In genomic region chr15:101068671-101069070, GRCm38 (mm10) we compare ENCODE assay signal across 13 mouse cellular contexts. TPM values are rescaled to one million over a fixed set of nuclear protein-coding genes. Genes with fewer than 3 reads are reported as not detected.
DNase-seq lines count a peak whose midpoint lies in the region; ATAC-seq and TF ChIP-seq lines count a peak whose summit lies in the region.
"Had no signal": no experiment of that assay in that cellular context is flagged by ENCODE, and none has a peak within 500 bp of the region (broad histone marks: within the 10 kb centered on the region; RNA-seq: fewer than 3 reads in every experiment).

No protein-coding gene starts in this region.

- no peaks in the 10 kb centered on the region for H3K27me3 ChIP-seq in intestine, embryonic 14.5 days (replicated peaks; ENCODE audit: control insufficient read depth, insufficient read depth, low read length)
- H3K27me3 ChIP-seq in intestine, postnatal 0 days (replicated peaks; ENCODE audit: control insufficient read depth, insufficient read depth, low read length), result no peaks in the 10 kb centered on the region
- H3K27me3 ChIP-seq in embryonic facial prominence, embryonic 15.5 days, result no peaks in the 10 kb centered on the region
- H3K27me3 ChIP-seq: Patski had no signal

- H3K4me2 ChIP-seq in intestine, embryonic 14.5 days (ENCODE audit: low read length), result no peak overlapping the region
- no peak overlapping the region for H3K4me2 ChIP-seq in intestine, postnatal 0 days (replicated peaks; ENCODE audit: low read depth)
- H3K4me2 ChIP-seq in embryonic facial prominence, embryonic 15.5 days (replicated peaks), result no peak overlapping the region

- H3K27ac ChIP-seq in intestine, embryonic 14.5 days (ENCODE audit: low read depth), result peak overlapping the region; percentile 51; the same call in 1 of the 2 replicates
- H3K27ac ChIP-seq in intestine, postnatal 0 days (ENCODE audit: low read depth, low read length), result no peak overlapping the region
- peak overlapping the region; percentile 65 for H3K27ac ChIP-seq in brown adipose tissue, adult 24 weeks (replicated peaks; ENCODE audit: low read depth, low read length)
- H3K27ac ChIP-seq in embryonic facial prominence, embryonic 15.5 days (replicated peaks), result peak overlapping the region; percentile 34; the same call in 1 of the 2 replicates

- no peak for DNase-seq in intestine, embryonic 14.5 days (ENCODE audit: low spot score)
- peak; percentile 60 for DNase-seq in kidney, postnatal 10 days
- no peak for DNase-seq in thymus, postnatal 0 days (ENCODE audit: low spot score)
- no peak for DNase-seq in thymus, postnatal 36 days
- DNase-seq in heart, adult 9 months (ENCODE audit: low spot score in 2 of 2), result no peak
- DNase-seq: gastrocnemius, postnatal 25 days; left cerebral cortex, postnatal 4 days; thymus, adult 18-20 months had no signal

- no peaks in the 10 kb centered on the region for H3K9me3 ChIP-seq in intestine, embryonic 14.5 days (ENCODE audit: control insufficient read depth, low read length)
- H3K9me3 ChIP-seq in intestine, postnatal 0 days (ENCODE audit: control insufficient read depth), result no peaks in the 10 kb centered on the region
- no peaks in the 10 kb centered on the region for H3K9me3 ChIP-seq in embryonic facial prominence, embryonic 15.5 days (replicated peaks)

- WGBS in intestine, embryonic 14.5 days, result 72% methylated on average over 4 of the region's 4 CpGs
- WGBS in intestine, postnatal 0 days, result 77% methylated on average over 4 of the region's 4 CpGs
- WGBS in embryonic facial prominence, embryonic 15.5 days, result 47% methylated on average over 4 of the region's 4 CpGs

- H3K4me3 ChIP-seq in intestine, embryonic 14.5 days (ENCODE audit: low read depth, low read length), result no peak overlapping the region
- no peak overlapping the region for H3K4me3 ChIP-seq in intestine, postnatal 0 days (ENCODE audit: low read depth, low read length)
- H3K4me3 ChIP-seq in brown adipose tissue, adult 24 weeks (ENCODE audit: insufficient read depth, low read depth, low read length), result no peak overlapping the region
- H3K4me3 ChIP-seq in embryonic facial prominence, embryonic 15.5 days (replicated peaks), result no peak overlapping the region

- no peak overlapping the region for H3K9ac ChIP-seq in intestine, embryonic 14.5 days (ENCODE audit: low read length)
- no peak overlapping the region for H3K9ac ChIP-seq in intestine, postnatal 0 days (ENCODE audit: low read depth, low read length)
- no peak overlapping the region for H3K9ac ChIP-seq in embryonic facial prominence, embryonic 15.5 days

- no peak for ATAC-seq in intestine, embryonic 14.5 days (replicated peaks; ENCODE audit: low FRiP score, low TSS enrichment, low read depth)
- ATAC-seq in intestine, postnatal 0 days, result no peak
- no peak for ATAC-seq in embryonic facial prominence, embryonic 15.5 days (ENCODE audit: insufficient number of reproducible peaks, low FRiP score, low TSS enrichment, low read depth)
- ATAC-seq: Patski had no signal

- no peaks in the 10 kb centered on the region for H3K36me3 ChIP-seq in intestine, embryonic 14.5 days (ENCODE audit: control insufficient read depth, insufficient read depth, low read length)
- no peaks in the 10 kb centered on the region for H3K36me3 ChIP-seq in intestine, postnatal 0 days (ENCODE audit: control insufficient read depth, insufficient read depth)
- H3K36me3 ChIP-seq in embryonic facial prominence, embryonic 15.5 days, result no peaks in the 10 kb centered on the region

- peaks cover 78% of the 10 kb centered on the region for H3K4me1 ChIP-seq in intestine, embryonic 14.5 days (replicated peaks; ENCODE audit: control insufficient read depth, insufficient read depth, low read length)
- H3K4me1 ChIP-seq in intestine, postnatal 0 days (replicated peaks; ENCODE audit: control insufficient read depth, insufficient read depth, low read length), result 0 out of 2 replicates have a peak, but pooled peaks cover 10% of the 10 kb centered on the region
- peaks cover 53% of the 10 kb centered on the region for H3K4me1 ChIP-seq in brown adipose tissue, adult 24 weeks (ENCODE audit: control insufficient read depth, insufficient read depth, insufficient read length, low read length)
- H3K4me1 ChIP-seq in embryonic facial prominence, embryonic 15.5 days, result peaks cover 74% of the 10 kb centered on the region

- no peak for TF ChIP-seq CTCF in intestine, postnatal 0 days (IDR thresholded peaks at IDR 0.05; ENCODE audit: low read depth)

RNA-seq across cellular contexts. Expression of gene Fignl2, which starts 9.7 kb away (rescaled TPM):
- polyA plus RNA-seq in intestine, embryonic 14.5 days (2014; fragmentation: Nextera tagmentation; extraction: Ambion mirVana), result 0.43 and 0.55 TPM in 2 replicates
- polyA plus RNA-seq in intestine, postnatal 0 days (2015; fragmentation: Nextera tagmentation; extraction: Ambion mirVana), result 0.16 and 0.33 TPM in 2 replicates
- 2.9 and 3.0 TPM in 2 replicates for polyA plus RNA-seq in brown adipose tissue, adult 24 weeks (2012; ENCODE audit: insufficient read depth, insufficient read length, missing spikeins)
- 0.19 and 0.21 TPM in 2 replicates for polyA plus RNA-seq in embryonic facial prominence, embryonic 15.5 days (2015; fragmentation: Nextera tagmentation; extraction: Ambion mirVana)
- 0.04 TPM in 2 replicates for polyA plus RNA-seq in thymus, postnatal 0 days (2015; fragmentation: Nextera tagmentation; extraction: Ambion mirVana)

RNA-seq across cellular contexts. Expression of gene Gm47841, which starts 21.5 kb away (rescaled TPM):
- polyA plus RNA-seq in intestine, embryonic 14.5 days (2014; fragmentation: Nextera tagmentation; extraction: Ambion mirVana), result not detected in 2 replicates
- polyA plus RNA-seq in intestine, postnatal 0 days (2015; fragmentation: Nextera tagmentation; extraction: Ambion mirVana), result not detected in 2 replicates
- polyA plus RNA-seq in brown adipose tissue, adult 24 weeks (2012; ENCODE audit: insufficient read depth, insufficient read length, missing spikeins), result not detected in 2 replicates
- polyA plus RNA-seq in embryonic facial prominence, embryonic 15.5 days (2015; fragmentation: Nextera tagmentation; extraction: Ambion mirVana), result not detected in 2 replicates
- polyA plus RNA-seq in thymus, postnatal 0 days (2015; fragmentation: Nextera tagmentation; extraction: Ambion mirVana), result not detected in 2 replicates
- polyA plus RNA-seq: spleen, adult 2 months had no signal

RNA-seq across cellular contexts. Expression of gene Ankrd33, which starts 46.9 kb away (rescaled TPM):
- not detected in 2 replicates for polyA plus RNA-seq in intestine, embryonic 14.5 days (2014; fragmentation: Nextera tagmentation; extraction: Ambion mirVana)
- not detected in 2 replicates for polyA plus RNA-seq in intestine, postnatal 0 days (2015; fragmentation: Nextera tagmentation; extraction: Ambion mirVana)
- not detected in 2 replicates for polyA plus RNA-seq in brown adipose tissue, adult 24 weeks (2012; ENCODE audit: insufficient read depth, insufficient read length, missing spikeins)
- polyA plus RNA-seq in embryonic facial prominence, embryonic 15.5 days (2015; fragmentation: Nextera tagmentation; extraction: Ambion mirVana), result not detected in 2 replicates
- polyA plus RNA-seq in thymus, postnatal 0 days (2015; fragmentation: Nextera tagmentation; extraction: Ambion mirVana), result not detected in 2 replicates
- polyA plus RNA-seq: Patski; spleen, adult 2 months had no signal

RNA-seq across cellular contexts. Expression of gene Acvrl1, which starts 59.7 kb away (rescaled TPM):
- polyA plus RNA-seq in intestine, embryonic 14.5 days (2014; fragmentation: Nextera tagmentation; extraction: Ambion mirVana), result 16.5 and 16.6 TPM in 2 replicates
- polyA plus RNA-seq in intestine, postnatal 0 days (2015; fragmentation: Nextera tagmentation; extraction: Ambion mirVana), result 13.8 and 14.6 TPM in 2 replicates
- polyA plus RNA-seq in brown adipose tissue, adult 24 weeks (2012; ENCODE audit: insufficient read depth, insufficient read length, missing spikeins), result 9.4 and 13.7 TPM in 2 replicates
- polyA plus RNA-seq in embryonic facial prominence, embryonic 15.5 days (2015; fragmentation: Nextera tagmentation; extraction: Ambion mirVana), result 17.5 and 19.6 TPM in 2 replicates
- 5.8 and 6.5 TPM in 2 replicates for polyA plus RNA-seq in thymus, postnatal 0 days (2015; fragmentation: Nextera tagmentation; extraction: Ambion mirVana)
- polyA plus RNA-seq: Patski had no signal
